Mouse (Mus musculus) CD8-positive naive resting alpha-beta T cell, adult 2 months (primary cell): ENCODE measurements at regions not wholly inside any gene's neighbourhood (a gene's known extent, or its start where the extent isn't known, plus 50 kb on each side); places are given as distances from the start of the nearest gene placed in this dataset.
"Not testable (repeated sequence)": the region's sequence is repeated elsewhere in the genome, so short reads cannot be mapped to it uniquely, and the experiment has no call there.

ENCODE experiments used
- DNase-seq, 2 experiments: peaks; one replicate each; pipeline ENCODE4 v3.0.0; 2022; ENCODE audit warnings: low read depth in 2 of 2, low spot score in 2 of 2

GRCm38 (mm10) chr16:21102033-21102432, 51.8 kb downstream of the Teddm3 start:
- DNase-seq: not testable (repeated sequence)

- not testable (repeated sequence) for DNase-seq
Observed at GRCm38 (mm10) chr16:21100126-21100525, 53.7 kb downstream of the Teddm3 start.

GRCm38 (mm10) chr16:21074779-21075148, 79.0 kb downstream of the Teddm3 start:
- DNase-seq: no peak

GRCm38 (mm10) chr16:21074082-21074778, 79.6 kb downstream of the Teddm3 start:
- DNase-seq: peak in 1 of 2 experiments; percentile 0

- DNase-seq: no peak
Observed at GRCm38 (mm10) chr16:21060211-21060610, 93.6 kb downstream of the Teddm3 start.

GRCm38 (mm10) chr16:21054772-21055171, 99.0 kb downstream of the Teddm3 start:
- no peak for DNase-seq

- DNase-seq: not testable (repeated sequence)
Observed at GRCm38 (mm10) chr16:21022087-21022486, 131.7 kb downstream of the Teddm3 start.

- DNase-seq: no peak
Observed at GRCm38 (mm10) chr16:21004871-21005270, 148.9 kb downstream of the Teddm3 start.

GRCm38 (mm10) chr16:21001126-21001525, 152.7 kb downstream of the Teddm3 start:
- no peak for DNase-seq

- no peak for DNase-seq
Observed at GRCm38 (mm10) chr16:20990524-20990923, 163.3 kb downstream of the Teddm3 start.

- DNase-seq: no peak
Observed at GRCm38 (mm10) chr16:20975406-20975805, 178.4 kb downstream of the Teddm3 start.

- DNase-seq: no peak
Observed at GRCm38 (mm10) chr16:20972442-20972841, 181.4 kb downstream of the Teddm3 start.

- DNase-seq: peak; percentile 19 to 20
Observed at GRCm38 (mm10) chr16:20958905-20959304, 194.9 kb downstream of the Teddm3 start.

- DNase-seq: no peak
Observed at GRCm38 (mm10) chr16:20936722-20937121, 202.4 kb upstream of the Thpo start.

GRCm38 (mm10) chr16:20934846-20935245, 200.5 kb upstream of the Thpo start:
- not testable (repeated sequence) for DNase-seq

- DNase-seq: peak in 1 of 2 experiments; percentile 14
Observed at GRCm38 (mm10) chr16:20930003-20930402, 195.7 kb upstream of the Thpo start.

GRCm38 (mm10) chr16:20925776-20926175, 191.5 kb upstream of the Thpo start:
- DNase-seq: not testable (repeated sequence)

- DNase-seq: not testable (repeated sequence)
Observed at GRCm38 (mm10) chr16:20910864-20911263, 176.6 kb upstream of the Thpo start.

GRCm38 (mm10) chr16:20908467-20909351, 174.4 kb upstream of the Thpo start:
- peak in 1 of 2 experiments; percentile 30 for DNase-seq

- DNase-seq: no peak
Observed at GRCm38 (mm10) chr16:20895734-20896133, 161.4 kb upstream of the Thpo start.

- DNase-seq: no peak
Observed at GRCm38 (mm10) chr16:20871726-20872125, 137.4 kb upstream of the Thpo start.

- no peak for DNase-seq
Observed at GRCm38 (mm10) chr16:20866771-20867170, 132.5 kb upstream of the Thpo start.
